Mouse (Mus musculus): ENCODE results near the gene Slco1a4.
"Not testable (repeated sequence)": the region's sequence is repeated elsewhere in the genome, so short reads cannot be mapped to it uniquely, and the experiment has no call there.

Gene Slco1a4

DNA sequence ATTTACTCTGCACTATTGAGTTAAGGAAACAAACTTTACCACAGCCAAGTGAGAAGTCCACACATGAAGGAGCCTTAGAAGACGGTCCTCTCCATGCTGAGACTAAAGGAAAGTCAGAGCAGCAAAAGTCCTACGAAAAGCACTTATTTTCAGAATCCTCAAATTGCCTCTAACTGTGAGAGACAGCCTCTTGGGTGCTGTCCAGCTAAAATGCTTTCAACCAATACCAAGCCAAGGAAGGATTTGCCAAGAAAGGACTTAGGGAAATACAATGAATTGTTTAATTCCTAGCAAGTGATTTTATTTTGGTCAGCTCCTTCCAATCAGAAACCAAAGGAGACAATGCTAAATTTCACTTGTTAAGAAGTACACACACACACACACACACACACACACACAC lies at the start of gene Slco1a4:
Slco1a4 (minus strand) TSS at position 115 of the 400 bp plus-strand sequence.
- in situ Hi-C loops (cut with MboI, MseI) = no loop called here

DNA sequence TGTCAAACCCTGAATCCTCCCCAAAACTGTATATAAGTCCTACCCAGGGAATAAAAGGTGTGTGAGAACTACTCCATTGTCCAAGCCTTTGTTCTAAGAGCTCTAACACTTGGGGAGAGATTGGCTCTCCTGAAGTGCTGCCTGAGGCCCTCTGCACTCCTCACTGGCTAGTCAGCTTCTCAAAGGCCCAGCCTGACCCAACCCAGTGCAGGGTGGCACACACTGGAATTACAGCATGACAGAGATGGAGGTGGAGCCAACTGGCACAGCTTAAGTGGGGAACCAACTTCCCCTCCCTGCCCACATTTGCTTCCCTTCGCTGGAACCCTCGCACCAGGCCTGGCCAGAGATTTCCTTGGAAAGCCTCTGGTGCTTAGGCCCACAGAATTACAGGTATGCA lies 42.2 kb upstream of the Slco1a4 start:
- in situ Hi-C loops (cut with MboI, MseI) = no loop called here

DNA sequence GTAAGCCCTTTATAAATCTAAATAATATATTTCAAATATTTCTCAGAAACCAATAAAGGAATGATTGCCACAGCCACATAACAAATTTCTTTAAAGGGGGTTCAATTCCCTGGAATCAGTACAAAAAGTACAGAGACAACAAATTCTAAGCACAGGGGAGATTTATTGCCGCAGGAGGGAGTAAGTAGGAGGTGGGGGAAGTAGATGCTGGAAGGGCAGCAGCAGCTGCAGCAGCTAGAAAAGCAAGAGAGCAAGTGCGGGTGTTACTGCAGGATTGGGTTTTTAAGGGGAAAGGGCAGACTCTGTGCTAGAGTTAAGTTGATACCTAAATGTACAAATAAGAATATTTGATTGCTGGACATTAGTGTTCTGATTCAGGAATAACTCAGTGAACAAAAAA lies 33.7 kb upstream of the Slco1a4 start:
- in situ Hi-C loops (cut with MboI, MseI) = no loop called here

DNA sequence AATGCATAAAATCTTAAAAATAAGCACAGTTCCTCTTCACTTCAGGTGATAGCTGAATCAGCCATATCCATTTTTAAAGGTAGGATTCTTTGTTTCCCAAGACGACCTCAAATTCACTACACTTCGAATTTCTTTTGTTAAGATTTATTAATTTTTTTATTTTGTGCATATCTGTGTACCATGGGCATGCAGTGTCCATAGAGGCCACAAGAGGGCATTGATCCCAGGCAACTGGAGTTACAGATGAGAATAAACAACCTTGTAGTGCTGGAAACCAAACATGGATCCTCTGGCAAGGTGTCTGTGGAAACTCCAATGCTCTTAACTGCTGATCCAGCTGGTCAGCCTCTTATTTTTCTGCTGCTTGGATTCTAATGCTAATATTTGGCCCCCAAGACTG lies 32.2 kb upstream of the Slco1a4 start:
- in situ Hi-C loops (cut with MboI, MseI) = no loop called here

DNA sequence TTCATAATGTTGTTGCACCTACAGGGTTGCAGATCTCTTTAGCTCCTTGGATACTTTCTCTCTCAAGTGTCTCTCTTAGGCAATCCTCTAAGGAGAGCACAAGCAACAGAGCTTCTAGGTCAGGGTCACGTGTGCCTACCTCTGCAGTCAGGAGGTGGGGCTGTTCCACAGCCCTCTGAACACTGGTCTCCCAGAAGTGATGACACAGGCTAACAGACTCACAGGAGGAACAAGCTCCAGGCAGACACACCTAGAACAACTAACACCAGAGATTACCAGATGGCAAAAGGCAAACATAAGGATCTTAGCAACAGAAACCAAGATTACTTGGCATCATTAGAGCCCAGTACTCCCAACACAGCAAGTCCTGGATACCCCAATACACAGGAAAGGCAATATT lies 26.6 kb upstream of the Slco1a4 start:
- in situ Hi-C loops (cut with MboI, MseI) = no loop called here

DNA sequence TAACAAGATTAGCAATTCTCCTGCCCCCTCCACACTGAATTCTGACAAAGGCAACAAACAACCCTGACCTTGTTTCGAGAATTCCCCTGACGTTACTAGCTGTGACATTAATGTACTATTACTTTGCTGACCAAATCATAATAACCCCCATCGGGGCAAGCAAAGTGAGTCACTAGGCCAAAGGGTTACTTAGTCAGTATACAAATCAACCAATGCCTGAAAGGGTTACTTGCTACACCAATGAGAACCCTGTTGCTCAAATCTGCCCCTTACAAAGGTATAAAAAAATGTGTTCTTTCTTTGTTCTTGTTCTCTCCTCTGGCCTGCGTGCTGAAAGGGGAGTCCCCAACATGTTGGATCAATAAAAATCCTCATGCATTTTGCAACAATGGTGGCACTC lies 19.7 kb upstream of the Slco1a4 start:
- in situ Hi-C loops (cut with MboI, MseI) = not testable (repeated sequence)

DNA sequence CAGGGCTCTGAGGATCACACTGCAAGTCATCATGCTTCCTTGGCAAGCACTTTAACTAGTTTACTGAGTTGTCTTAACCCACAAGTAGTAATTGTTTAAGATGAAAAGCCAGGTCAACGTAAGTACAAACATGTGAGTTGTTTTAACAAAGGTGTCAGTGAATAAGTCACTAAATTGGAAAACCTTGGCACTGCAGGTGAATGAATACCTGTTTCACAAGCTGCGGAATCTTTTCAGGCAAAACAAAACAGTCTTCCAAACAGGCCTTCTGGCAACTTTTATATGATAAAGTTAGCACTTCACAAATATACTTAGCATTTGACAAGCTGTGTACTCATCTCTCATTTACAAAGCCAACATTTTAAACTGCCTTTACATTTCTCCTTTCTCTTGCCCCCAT lies 15.7 kb upstream of the Slco1a4 start:
- in situ Hi-C loops (cut with MboI, MseI) = no loop called here

DNA sequence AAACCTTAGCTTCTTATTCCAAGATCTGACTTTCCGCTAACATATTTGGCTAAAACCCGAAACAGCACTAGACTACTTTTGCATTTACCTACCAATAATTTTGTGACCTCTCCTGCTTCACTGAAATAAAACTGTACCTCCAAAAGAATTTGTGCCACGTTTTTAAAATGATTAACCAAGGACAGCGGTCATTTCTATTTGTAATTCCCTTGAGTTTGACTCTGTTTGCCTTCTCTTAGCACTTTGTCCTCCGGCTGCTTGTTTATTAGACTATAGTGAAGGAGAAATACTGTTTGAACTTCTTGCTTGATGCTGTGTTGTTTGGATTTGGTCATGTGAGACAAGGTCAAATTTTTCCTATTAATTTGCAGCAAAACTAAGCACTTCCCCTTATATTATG lies 12.7 kb upstream of the Slco1a4 start:
- in situ Hi-C loops (cut with MboI, MseI) = no loop called here

DNA sequence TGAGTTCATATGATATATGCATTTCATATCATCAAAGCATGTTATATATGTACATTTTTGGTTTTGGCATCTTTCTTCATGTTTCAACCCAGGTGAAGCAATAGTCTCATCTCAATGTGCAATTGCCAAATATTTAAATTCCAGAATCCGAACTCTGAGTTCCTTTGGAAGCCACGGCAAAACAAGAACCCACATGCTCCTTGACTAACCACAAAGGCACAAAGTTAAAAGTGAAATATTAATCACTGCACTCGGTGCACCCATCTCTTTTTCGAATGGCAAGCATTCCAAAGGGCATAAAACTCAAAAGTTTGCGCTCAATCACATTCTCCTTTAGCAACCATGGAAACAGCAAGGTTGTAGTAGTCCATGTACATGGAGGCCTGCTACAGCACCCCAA lies 10.0 kb upstream of the Slco1a4 start:
- in situ Hi-C loops (cut with MboI, MseI) = no loop called here

DNA sequence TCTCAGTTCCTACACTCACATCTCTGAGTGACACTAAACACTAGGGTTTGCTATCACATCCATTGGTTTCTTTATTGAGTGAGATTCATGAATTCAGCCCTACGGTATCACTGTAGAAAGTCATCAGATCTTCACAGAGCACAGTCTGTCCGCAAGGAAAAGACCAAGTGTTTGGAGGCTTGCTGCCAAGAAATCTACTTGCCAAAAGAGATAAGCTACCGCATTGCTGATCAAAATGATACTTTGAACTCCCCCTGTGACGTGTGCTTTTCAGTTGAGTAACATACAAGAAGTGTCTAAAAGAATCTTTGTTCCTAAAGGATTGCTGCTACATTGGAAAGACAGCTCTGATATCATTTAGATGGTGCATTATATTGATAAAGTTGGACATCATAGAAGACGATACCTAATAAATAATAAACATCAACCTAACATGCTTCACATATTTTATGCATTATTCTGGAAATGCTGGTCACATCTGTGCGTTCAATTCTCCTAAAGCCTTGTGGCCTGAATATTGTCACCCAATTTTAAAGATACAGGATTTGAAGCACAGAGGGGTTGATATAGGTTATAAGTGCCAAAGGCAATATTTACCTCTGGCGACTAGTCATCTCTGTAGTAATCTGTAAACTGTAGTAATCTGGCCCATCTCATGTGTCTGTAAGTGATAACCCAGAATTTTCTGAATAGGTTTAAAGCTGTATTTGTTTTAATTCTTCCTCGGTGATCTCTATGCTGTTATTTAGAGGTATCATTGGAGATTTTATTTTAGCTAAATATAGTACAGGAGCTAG lies 1.9 kb upstream of the Slco1a4 start:
- in situ Hi-C loops (cut with MboI, MseI) = no loop called here

DNA sequence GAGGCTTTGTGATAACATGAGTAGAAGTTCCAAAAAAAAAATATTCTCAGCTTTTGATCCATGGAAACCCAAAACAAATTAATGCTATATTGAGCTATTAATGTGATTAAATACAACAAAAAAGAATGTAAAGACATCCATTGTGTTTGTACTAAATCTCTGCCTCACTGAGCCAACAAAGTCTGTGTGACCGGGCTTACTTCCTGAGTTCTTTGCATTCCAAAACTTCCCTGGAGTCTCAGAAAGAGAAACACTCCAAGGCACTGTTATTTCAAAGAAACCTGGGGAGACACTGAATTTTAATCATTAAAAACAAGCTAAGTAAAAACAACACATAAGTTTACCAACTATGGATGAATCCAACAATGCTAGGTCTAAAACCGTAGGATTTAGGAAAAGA lies 2.4 kb downstream of the Slco1a4 start:
- in situ Hi-C loops (cut with MboI, MseI) = no loop called here

DNA sequence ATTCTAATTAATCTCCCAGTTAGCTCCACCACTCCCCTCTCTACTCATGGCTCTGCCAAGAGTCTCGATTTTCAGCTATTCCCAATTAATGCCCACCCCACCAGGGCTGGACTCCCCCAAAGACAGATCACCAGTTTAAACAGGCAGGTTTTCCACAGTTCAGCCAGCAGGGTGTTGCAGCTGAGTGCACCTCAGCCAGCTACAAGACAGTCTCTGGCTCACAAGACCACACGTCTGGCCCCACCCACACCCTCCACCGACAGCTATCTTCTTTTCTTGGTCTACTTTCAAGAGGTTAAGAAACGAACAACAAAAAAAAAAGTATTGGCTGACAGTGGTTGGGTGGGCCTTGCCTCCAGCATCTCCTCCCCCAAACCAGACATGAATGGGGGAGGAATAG lies 6.9 kb downstream of the Slco1a4 start:
- in situ Hi-C loops (cut with MboI, MseI) = no loop called here

DNA sequence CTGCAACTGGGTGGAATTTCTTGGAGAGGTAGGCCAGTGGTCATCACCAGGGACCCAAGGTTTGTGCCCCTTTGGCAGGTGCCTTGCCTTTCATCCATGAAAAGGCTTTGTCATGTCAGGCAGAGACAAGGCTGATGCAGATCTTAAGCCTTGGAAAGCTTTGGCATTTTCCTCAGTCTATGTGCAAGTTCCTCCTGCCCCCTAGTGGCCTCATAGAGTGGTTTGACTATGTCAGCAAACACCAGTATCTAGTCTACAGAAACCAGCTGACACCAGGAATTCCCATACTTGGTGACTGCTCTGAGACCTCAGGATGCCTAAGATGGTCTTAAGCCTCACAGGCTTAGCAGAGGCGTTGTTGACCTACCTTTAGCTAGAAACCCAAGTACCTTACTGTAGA lies 58.2 kb downstream of the Slco1a4 start:
- in situ Hi-C loops (cut with MboI, MseI) = no loop called here

DNA sequence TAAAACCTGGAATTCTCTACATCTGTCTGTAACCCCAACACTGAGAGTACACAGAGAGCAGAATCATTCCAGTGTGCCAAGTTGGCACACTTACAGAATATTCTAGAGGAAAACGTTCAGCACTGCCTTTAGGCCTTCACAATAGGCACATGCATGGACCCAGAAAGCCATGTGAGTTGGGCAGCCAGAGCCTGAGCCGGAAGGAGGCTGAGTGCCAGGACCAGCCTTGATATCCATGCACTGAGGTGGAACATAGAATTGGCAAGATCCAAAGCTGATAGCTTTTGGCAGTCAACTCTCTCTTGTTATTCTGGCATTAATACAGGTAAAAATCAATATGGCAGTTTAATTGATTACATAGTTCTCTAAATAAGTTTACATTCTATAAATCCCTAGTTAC lies 81.5 kb downstream of the Slco1a4 start:
- in situ Hi-C loops (cut with MboI, MseI) = no loop called here

DNA sequence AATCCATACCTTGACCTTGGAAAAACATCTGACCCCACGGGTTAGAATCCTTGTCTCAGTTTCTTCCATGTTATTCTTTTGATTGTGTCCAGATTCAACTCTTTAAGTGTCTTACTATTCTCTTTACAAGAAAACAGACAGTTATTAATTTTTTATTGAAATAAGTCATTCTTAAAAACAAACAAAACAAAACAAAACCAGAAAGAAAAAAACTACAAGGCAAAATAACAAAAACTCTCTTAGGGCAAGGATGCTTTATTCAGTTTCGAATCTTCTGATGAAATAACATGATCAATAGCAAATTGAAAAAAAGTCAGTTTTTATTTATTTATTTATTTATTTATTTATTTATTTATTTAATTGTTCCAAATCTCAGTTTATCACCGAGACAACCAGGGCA lies 82.3 kb downstream of the Slco1a4 start, which contains the start of gene Gm5724:
Gm5724 (minus strand) TSS at position 101 of the 400 bp plus-strand sequence.
- in situ Hi-C loops (cut with MboI, MseI) = no loop called here
